Mouse (Mus musculus) heart, adult 2 months (tissue): Measurements from ENCODE around the gene Tmem51. TPM values are rescaled to one million over a fixed set of nuclear protein-coding genes. Genes with fewer than 3 reads are reported as not detected.

Experiments used
- DNase-seq, 2 experiments: peaks; one replicate each; pipeline ENCODE4 v3.0.0; 2021
- H3K27ac ChIP-seq: fragments of 200-600 bp; 2 replicates; pipeline ENCODE4 v1.8.1; 2022
- H3K27me3 ChIP-seq: fragments of 200-500 bp; 2 replicates; pipeline ENCODE4 v1.6.1; 2012; ENCODE audit warnings: mild to moderate bottlenecking, low read length, inconsistent platforms, mixed read lengths; ENCODE audit not compliant: control insufficient read depth, insufficient read depth
- H3K36me3 ChIP-seq: fragments of 200-500 bp; 2 replicates; pipeline ENCODE4 v1.6.1; 2012; ENCODE audit warnings: low read length, inconsistent platforms; ENCODE audit not compliant: control insufficient read depth, insufficient read depth
- H3K4me1 ChIP-seq: fragments of 200-500 bp; 2 replicates; pipeline ENCODE4 v1.6.1; 2011; ENCODE audit warnings: low read length; ENCODE audit not compliant: control insufficient read depth, insufficient read depth
- H3K4me3 ChIP-seq: fragments of 200-600 bp; 2 replicates; pipeline ENCODE4 v1.8.1; 2022
- H3K79me2 ChIP-seq: fragments of 200-500 bp; replicated peaks from 2 replicates; pipeline ENCODE4 v1.6.1; 2012; ENCODE audit warnings: mild to moderate bottlenecking, inconsistent platforms, low read length, moderate library complexity, mixed read lengths; ENCODE audit not compliant: control insufficient read depth, insufficient read depth
- H3K9ac ChIP-seq: fragments of 200-500 bp; 2 replicates; pipeline ENCODE4 v1.6.1; 2012; ENCODE audit warnings: low read depth, mild to moderate bottlenecking, control low read depth, inconsistent platforms, low read length, mixed read lengths
- CTCF ChIP-seq: fragments of 200-600 bp; IDR thresholded peaks from 2 replicates; pipeline ENCODE4 v1.8.1; 2022; ENCODE audit warnings: antibody characterized with exemption, mild to moderate bottlenecking, moderate library complexity
- EP300 ChIP-seq: fragments of 200-500 bp; IDR thresholded peaks from 2 replicates; pipeline ENCODE4 v1.6.1; 2011; ENCODE audit warnings: low read depth, low read length, control low read depth; ENCODE audit not compliant: insufficient read depth
- POLR2A ChIP-seq: fragments of 200-500 bp; IDR thresholded peaks from 2 replicates; pipeline ENCODE4 v1.6.1; 2011; ENCODE audit warnings: mild to moderate bottlenecking, low read depth, low read length, control low read depth; ENCODE audit not compliant: insufficient read depth
- WGBS: fragments of 180-500 bp; shearing (Covaris S2); methylation state at CpG from one replicate; pipeline ENCODE4 v1.1.7; 2018; 5-methylcytosine and 5-hydroxymethylcytosine counted together
- intact Hi-C: fragments of 180-260 bp; cut with DNase I; formaldehyde crosslinking; loops from one replicate; pipeline ENCODE4 v1.15.1; 2025
- polyA plus RNA-seq: library from polyadenylated mRNA; depleted of rRNA; stranded (reverse); fragments of >200 nt; gene quantifications from 2 replicates; pipeline ENCODE4 v1.2.3, GENCODE M21; 2012
- total RNA-seq, 2 experiments: library from RNA; stranded (reverse); gene quantifications; 2 replicates each; pipeline ENCODE4 v1.2.3; 2021

Gene Tmem51
- total and polyA plus RNA-seq, 3 experiments = 5.5 to 13.1 (median 6.0) TPM

GRCm38 (mm10) chr4:142060455-142061378 is 23.4 kb downstream of the Tmem51 start:
- Histone ChIP-seq H3K9ac (no peak overlapping the region), H3K79me2 (no peaks in the 10 kb centered on the region), H3K4me1 (peaks cover 11% of the 10 kb centered on the region), H3K4me3 (no peak overlapping the region), H3K36me3 (no peaks in the 10 kb centered on the region), H3K27ac (no peak overlapping the region), H3K27me3 (no peaks in the 10 kb centered on the region)
- DNase-seq = peak; percentile 56 to 71
- 59% methylated on average over 18 of the region's 18 CpGs for WGBS
- intact Hi-C loops = no loop called here
- TF ChIP-seq CTCF (no peak), EP300 (no peak), POLR2A (no peak)

- no peak for DNase-seq
- H3K27ac ChIP-seq = no peak overlapping the region
- no peaks in the 10 kb centered on the region for H3K36me3 ChIP-seq
- no peak overlapping the region for H3K9ac ChIP-seq
- TF ChIP-seq POLR2A (no peak), CTCF (no peak), EP300 (no peak)
- no peak overlapping the region for H3K4me3 ChIP-seq
- intact Hi-C loops = no loop called here
- WGBS = 83% methylated on average over 8 of the region's 8 CpGs
- H3K79me2 ChIP-seq = no peaks in the 10 kb centered on the region
- H3K27me3 ChIP-seq = no peaks in the 10 kb centered on the region
- H3K4me1 ChIP-seq = peaks cover 6% of the 10 kb centered on the region
Measured at GRCm38 (mm10) chr4:142059841-142060193, 24.3 kb downstream of the Tmem51 start.

GRCm38 (mm10) chr4:142059113-142059840 is 24.8 kb downstream of the Tmem51 start:
- Histone ChIP-seq H3K9ac (no peak overlapping the region), H3K4me1 (peaks cover 6% of the 10 kb centered on the region)

GRCm38 (mm10) chr4:142057529-142058216 is 26.4 kb downstream of the Tmem51 start:
- no peak overlapping the region for H3K4me3 ChIP-seq
- DNase-seq = peak; percentile 52 to 72
- TF ChIP-seq POLR2A = no peak
- TF ChIP-seq EP300 = 0 out of 2 replicates have a peak, but pooled peaks have one; percentile 36
- no peak for TF ChIP-seq CTCF
- H3K27me3 ChIP-seq = no peaks in the 10 kb centered on the region
- no peaks in the 10 kb centered on the region for H3K36me3 ChIP-seq
- 66% methylated on average over 22 of the region's 22 CpGs for WGBS
- intact Hi-C loops = no loop called here
- H3K27ac ChIP-seq = peak overlapping the region; percentile 33; the same call in 1 of the 2 replicates
- H3K79me2 ChIP-seq = no peaks in the 10 kb centered on the region
- H3K4me1 ChIP-seq = peaks cover 9% of the 10 kb centered on the region
- H3K9ac ChIP-seq = no peak overlapping the region

More at GRCm38 (mm10) chr4:142059113-142059840, 24.8 kb downstream of the Tmem51 start:
- no peak overlapping the region for H3K27ac ChIP-seq
- no peak overlapping the region for H3K4me3 ChIP-seq
- H3K36me3 ChIP-seq = no peaks in the 10 kb centered on the region
- TF ChIP-seq EP300 (no peak), POLR2A (no peak), CTCF (no peak)
- no peak for DNase-seq
- intact Hi-C loops = no loop called here
- no peaks in the 10 kb centered on the region for H3K79me2 ChIP-seq
- no peaks in the 10 kb centered on the region for H3K27me3 ChIP-seq
- 66% methylated on average over 13 of the region's 13 CpGs for WGBS

- H3K79me2 ChIP-seq = no peaks in the 10 kb centered on the region
- H3K27ac ChIP-seq = no peak overlapping the region
- WGBS = 68% methylated on average over 8 of the region's 8 CpGs
- H3K4me3 ChIP-seq = no peak overlapping the region
- H3K9ac ChIP-seq = no peak overlapping the region
- TF ChIP-seq EP300 = no peak
- TF ChIP-seq CTCF = no peak
- no peak for TF ChIP-seq POLR2A
- intact Hi-C loops = no loop called here
- DNase-seq = no peak
- H3K4me1 ChIP-seq = peaks cover 7% of the 10 kb centered on the region
- H3K27me3 ChIP-seq = no peaks in the 10 kb centered on the region
- H3K36me3 ChIP-seq = no peaks in the 10 kb centered on the region
Measured at GRCm38 (mm10) chr4:142055600-142055999, 28.5 kb downstream of the Tmem51 start.
